Mouse (Mus musculus): Measurements from ENCODE around the gene Olfr1094. TPM values are rescaled to one million over a fixed set of nuclear protein-coding genes. Genes with fewer than 3 reads are reported as not detected.

The Olfr1094 gene
- total RNA-seq (2023): not detected

GRCm38 (mm10) chr2:86824363-86824762 is at the start of gene Olfr1094:
Olfr1094 (plus strand) TSS chr2:86824663.

GRCm38 (mm10) chr2:86782179-86782578 is 42.3 kb upstream of the Olfr1094 start, which contains the start of gene Olfr1093:
Olfr1093 (plus strand) TSS chr2:86782479.

GRCm38 (mm10) chr2:86809918-86810317 is 14.5 kb upstream of the Olfr1094 start, which contains the start of gene Olfr141:
Olfr141 (minus strand) TSS chr2:86810018.

GRCm38 (mm10) chr2:86851596-86851995 is 27.1 kb downstream of the Olfr1094 start, which contains the start of gene Olfr1095:
Olfr1095 (minus strand) TSS chr2:86851696.

GRCm38 (mm10) chr2:86874702-86875101 is 50.2 kb downstream of the Olfr1094 start, which contains the start of gene Gm13723:
Gm13723 (minus strand) TSS chr2:86874802.

Other genes starting within 250 kb of the Olfr1094 start
- not detected for gene Olfr1082, start 225.7 kb upstream of the Olfr1094 start, total RNA-seq (2023)
- gene Olfr1084, start 184.9 kb upstream of the Olfr1094 start, total RNA-seq (2023): not detected
- gene Olfr1085, start 162.6 kb upstream of the Olfr1094 start, total RNA-seq (2023): not detected
- not detected for gene Olfr1086, start 144.6 kb upstream of the Olfr1094 start, total RNA-seq (2023)
- not detected for gene Olfr1087, start 126.3 kb upstream of the Olfr1094 start, total RNA-seq (2023)
- not detected for gene Olfr1089, start 91.0 kb upstream of the Olfr1094 start, total RNA-seq (2023)
- not detected for gene Olfr1090, start 65.7 kb upstream of the Olfr1094 start, total RNA-seq (2023)
- not detected for gene Olfr1093, start 42.2 kb upstream of the Olfr1094 start, total RNA-seq (2023)
- gene Olfr141, start 14.6 kb upstream of the Olfr1094 start, total RNA-seq (2023): not detected
- not detected for gene Olfr1095, start 27.0 kb downstream of the Olfr1094 start, total RNA-seq (2023)
- not detected for gene Gm13723, start 50.1 kb downstream of the Olfr1094 start, total RNA-seq (2023)
- gene Olfr1097, start 67.6 kb downstream of the Olfr1094 start, total RNA-seq (2023): not detected
- gene Olfr1098, start 99.9 kb downstream of the Olfr1094 start, total RNA-seq (2023): not detected
- not detected for gene Olfr1099, start 136.0 kb downstream of the Olfr1094 start, total RNA-seq (2023)
- gene Olfr1100, start 155.3 kb downstream of the Olfr1094 start, total RNA-seq (2023): not detected
- not detected for gene Olfr1101, start 166.6 kb downstream of the Olfr1094 start, total RNA-seq (2023)
- gene Olfr1102, start 173.7 kb downstream of the Olfr1094 start, total RNA-seq (2023): not detected
- gene Olfr1104, start 202.4 kb downstream of the Olfr1094 start, total RNA-seq (2023): not detected
- not detected for gene Olfr1105, start 211.9 kb downstream of the Olfr1094 start, total RNA-seq (2023)
- gene Olfr1106, start 227.6 kb downstream of the Olfr1094 start, total RNA-seq (2023): not detected

Data from neutrophil, adult 59 days (primary cell).